Mouse (Mus musculus): Measurements from ENCODE around the gene Nos1ap. TPM values are rescaled to one million over a fixed set of nuclear protein-coding genes. Genes with fewer than 3 reads are reported as not detected.

Nos1ap gene
- polyA plus RNA-seq, 1 experiment: 0.14 TPM

GRCm38 (mm10) chr1:170605228-170606001 is 15.8 kb upstream of the Nos1ap start:
- no peaks in the 10 kb centered on the region for H3K79me2 ChIP-seq (ENCODE audit: control insufficient read depth, insufficient read depth)
- no peak for TF ChIP-seq MYOG (IDR thresholded peaks at IDR 0.05; ENCODE audit: control insufficient read depth, extremely low read depth, insufficient read length)
- TF ChIP-seq MYOD1 (IDR thresholded peaks at IDR 0.05; ENCODE audit: control insufficient read depth, insufficient read length, low read depth): no peak
- no peak for TF ChIP-seq MAX (IDR thresholded peaks at IDR 0.05)
- TF ChIP-seq USF1 (IDR thresholded peaks at IDR 0.05; ENCODE audit: low read depth): no peak
- TF ChIP-seq FOSL1 (IDR thresholded peaks at IDR 0.05; ENCODE audit: insufficient read depth, low read length, poor library complexity, severe bottlenecking): no peak
- no peak for TF ChIP-seq CTCF (IDR thresholded peaks at IDR 0.05; ENCODE audit: control insufficient read depth, insufficient read depth, insufficient read length)
- no peak for TF ChIP-seq CEBPB (IDR thresholded peaks at IDR 0.05; ENCODE audit: low read depth)
- no peak overlapping the region for H3K4me3 ChIP-seq (ENCODE audit: insufficient read depth, poor library complexity, severe bottlenecking)
- no peaks in the 10 kb centered on the region for H3K79me3 ChIP-seq (ENCODE audit: low read depth)
- H3K27me3 ChIP-seq (ENCODE audit: control insufficient read depth, insufficient read depth, insufficient read length): peaks cover 19% of the 10 kb centered on the region
- H3ac ChIP-seq (ENCODE audit: control insufficient read depth, insufficient read length, low read depth): no peak overlapping the region
- H3K36me3 ChIP-seq (ENCODE audit: control insufficient read depth, insufficient read depth): no peaks in the 10 kb centered on the region

- H3K36me3 ChIP-seq (ENCODE audit: control insufficient read depth, insufficient read depth): no peaks in the 10 kb centered on the region
- TF ChIP-seq MYOG (IDR thresholded peaks at IDR 0.05; ENCODE audit: control insufficient read depth, extremely low read depth, insufficient read length): no peak
- TF ChIP-seq CEBPB (IDR thresholded peaks at IDR 0.05; ENCODE audit: low read depth): no peak
- no peak for TF ChIP-seq MAX (IDR thresholded peaks at IDR 0.05)
- TF ChIP-seq USF1 (IDR thresholded peaks at IDR 0.05; ENCODE audit: low read depth): no peak
- no peak for TF ChIP-seq CTCF (IDR thresholded peaks at IDR 0.05; ENCODE audit: control insufficient read depth, insufficient read depth, insufficient read length)
- no peak for TF ChIP-seq MYOD1 (IDR thresholded peaks at IDR 0.05; ENCODE audit: control insufficient read depth, insufficient read length, low read depth)
- H3ac ChIP-seq (ENCODE audit: control insufficient read depth, insufficient read length, low read depth): no peak overlapping the region
- peaks cover 3% of the 10 kb centered on the region for H3K27me3 ChIP-seq (ENCODE audit: control insufficient read depth, insufficient read depth, insufficient read length)
- H3K4me3 ChIP-seq (ENCODE audit: insufficient read depth, poor library complexity, severe bottlenecking): no peak overlapping the region
- no peaks in the 10 kb centered on the region for H3K79me3 ChIP-seq (ENCODE audit: low read depth)
- no peaks in the 10 kb centered on the region for H3K79me2 ChIP-seq (ENCODE audit: control insufficient read depth, insufficient read depth)
Measured at GRCm38 (mm10) chr1:170594575-170594974, 4.9 kb upstream of the Nos1ap start.

- TF ChIP-seq MAX (IDR thresholded peaks at IDR 0.05) (no peak), MYOG (IDR thresholded peaks at IDR 0.05; ENCODE audit: control insufficient read depth, extremely low read depth, insufficient read length) (no peak), USF1 (IDR thresholded peaks at IDR 0.05; ENCODE audit: low read depth) (no peak), CEBPB (IDR thresholded peaks at IDR 0.05; ENCODE audit: low read depth) (no peak), CTCF (IDR thresholded peaks at IDR 0.05; ENCODE audit: control insufficient read depth, insufficient read depth, insufficient read length) (no peak), FOSL1 (IDR thresholded peaks at IDR 0.05; ENCODE audit: insufficient read depth, low read length, poor library complexity, severe bottlenecking) (no peak), MYOD1 (IDR thresholded peaks at IDR 0.05; ENCODE audit: control insufficient read depth, insufficient read length, low read depth) (no peak)
- peaks cover 32% of the 10 kb centered on the region for H3K27me3 ChIP-seq (ENCODE audit: control insufficient read depth, insufficient read depth, insufficient read length)
- H3K36me3 ChIP-seq (ENCODE audit: control insufficient read depth, insufficient read depth): no peaks in the 10 kb centered on the region
- no peak overlapping the region for H3ac ChIP-seq (ENCODE audit: control insufficient read depth, insufficient read length, low read depth)
- no peaks in the 10 kb centered on the region for H3K79me2 ChIP-seq (ENCODE audit: control insufficient read depth, insufficient read depth)
- no peak overlapping the region for H3K4me3 ChIP-seq (ENCODE audit: insufficient read depth, poor library complexity, severe bottlenecking)
- no peaks in the 10 kb centered on the region for H3K79me3 ChIP-seq (ENCODE audit: low read depth)
Measured at GRCm38 (mm10) chr1:170590531-170590930, 870 bp upstream of the Nos1ap start.

- TF ChIP-seq MAX (IDR thresholded peaks at IDR 0.05): no peak
- TF ChIP-seq FOSL1 (IDR thresholded peaks at IDR 0.05; ENCODE audit: insufficient read depth, low read length, poor library complexity, severe bottlenecking): no peak
- no peak for TF ChIP-seq CTCF (IDR thresholded peaks at IDR 0.05; ENCODE audit: control insufficient read depth, insufficient read depth, insufficient read length)
- TF ChIP-seq MYOD1 (IDR thresholded peaks at IDR 0.05; ENCODE audit: control insufficient read depth, insufficient read length, low read depth): no peak
- no peak for TF ChIP-seq CEBPB (IDR thresholded peaks at IDR 0.05; ENCODE audit: low read depth)
- TF ChIP-seq USF1 (IDR thresholded peaks at IDR 0.05; ENCODE audit: low read depth): no peak
- no peak for TF ChIP-seq MYOG (IDR thresholded peaks at IDR 0.05; ENCODE audit: control insufficient read depth, extremely low read depth, insufficient read length)
- peaks cover 36% of the 10 kb centered on the region for H3K27me3 ChIP-seq (ENCODE audit: control insufficient read depth, insufficient read depth, insufficient read length)
Measured at GRCm38 (mm10) chr1:170590041-170590360, 340 bp upstream of the Nos1ap start.

GRCm38 (mm10) chr1:170588879-170589218 is 812 bp downstream of the Nos1ap start:
- no peak overlapping the region for H3K4me3 ChIP-seq (ENCODE audit: insufficient read depth, poor library complexity, severe bottlenecking)
- H3K79me3 ChIP-seq (ENCODE audit: low read depth): no peaks in the 10 kb centered on the region
- no peaks in the 10 kb centered on the region for H3K79me2 ChIP-seq (ENCODE audit: control insufficient read depth, insufficient read depth)
- H3ac ChIP-seq (ENCODE audit: control insufficient read depth, insufficient read length, low read depth): peak overlapping the region; percentile 72
- no peaks in the 10 kb centered on the region for H3K36me3 ChIP-seq (ENCODE audit: control insufficient read depth, insufficient read depth)
- TF ChIP-seq CTCF (IDR thresholded peaks at IDR 0.05; ENCODE audit: control insufficient read depth, insufficient read depth, insufficient read length) (no peak), USF1 (IDR thresholded peaks at IDR 0.05; ENCODE audit: low read depth) (no peak), CEBPB (IDR thresholded peaks at IDR 0.05; ENCODE audit: low read depth) (no peak), MYOG (IDR thresholded peaks at IDR 0.05; ENCODE audit: control insufficient read depth, extremely low read depth, insufficient read length) (no peak), MAX (IDR thresholded peaks at IDR 0.05) (no peak), MYOD1 (IDR thresholded peaks at IDR 0.05; ENCODE audit: control insufficient read depth, insufficient read length, low read depth) (no peak), FOSL1 (IDR thresholded peaks at IDR 0.05; ENCODE audit: insufficient read depth, low read length, poor library complexity, severe bottlenecking) (no peak)
- peaks cover 36% of the 10 kb centered on the region for H3K27me3 ChIP-seq (ENCODE audit: control insufficient read depth, insufficient read depth, insufficient read length)

More at GRCm38 (mm10) chr1:170590041-170590360, 340 bp upstream of the Nos1ap start:
- Histone ChIP-seq H3K4me3 (ENCODE audit: insufficient read depth, poor library complexity, severe bottlenecking) (peak overlapping the region; percentile 29), H3ac (ENCODE audit: control insufficient read depth, insufficient read length, low read depth) (no peak overlapping the region), H3K36me3 (ENCODE audit: control insufficient read depth, insufficient read depth) (no peaks in the 10 kb centered on the region), H3K79me3 (ENCODE audit: low read depth) (no peaks in the 10 kb centered on the region), H3K79me2 (ENCODE audit: control insufficient read depth, insufficient read depth) (no peaks in the 10 kb centered on the region)

Data from C2C12 (cell line).